Mouse (Mus musculus): ENCODE results near the gene Olfr769.
"Not testable (repeated sequence)": the region's sequence is repeated elsewhere in the genome, so short reads cannot be mapped to it uniquely, and the experiment has no call there.

Olfr769 gene

GRCm38 (mm10) chr10:129117761-129118160 lies at the start of gene Olfr769:
Olfr769 (minus strand) TSS chr10:129117861.
- no peak for DNase-seq

- DNase-seq, result no peak
Observed at GRCm38 (mm10) chr10:129164651-129165050, 47.0 kb upstream of the Olfr769 start, which contains the start of gene Olfr771. Olfr771 (minus strand) TSS chr10:129164751.

GRCm38 (mm10) chr10:129138898-129139297 lies 21.2 kb upstream of the Olfr769 start, which contains the start of gene Olfr770:
Olfr770 (minus strand) TSS chr10:129138998.
- DNase-seq, result no peak

GRCm38 (mm10) chr10:129115146-129115545 lies 2.5 kb downstream of the Olfr769 start:
- no peak for DNase-seq

- no peak for DNase-seq
Observed at GRCm38 (mm10) chr10:129101231-129101630, 16.4 kb downstream of the Olfr769 start.

- no peak for DNase-seq
Observed at GRCm38 (mm10) chr10:129099275-129099674, 18.4 kb downstream of the Olfr769 start, which contains the start of gene Olfr768. Olfr768 (minus strand) TSS chr10:129099375.

- DNase-seq, result not testable (repeated sequence)
Observed at GRCm38 (mm10) chr10:129082810-129083209, 34.9 kb downstream of the Olfr769 start, which contains the start of gene Olfr767. Olfr767 (minus strand) TSS chr10:129082910.

- DNase-seq, result no peak
Observed at GRCm38 (mm10) chr10:129068877-129069276, 48.8 kb downstream of the Olfr769 start, which contains the start of gene Olfr766-ps1. Olfr766-ps1 (minus strand) TSS chr10:129068977.

Data from kidney, postnatal 25 days (tissue).